Mouse (Mus musculus): ENCODE data around the gene Disp3.

The Disp3 gene

DNA sequence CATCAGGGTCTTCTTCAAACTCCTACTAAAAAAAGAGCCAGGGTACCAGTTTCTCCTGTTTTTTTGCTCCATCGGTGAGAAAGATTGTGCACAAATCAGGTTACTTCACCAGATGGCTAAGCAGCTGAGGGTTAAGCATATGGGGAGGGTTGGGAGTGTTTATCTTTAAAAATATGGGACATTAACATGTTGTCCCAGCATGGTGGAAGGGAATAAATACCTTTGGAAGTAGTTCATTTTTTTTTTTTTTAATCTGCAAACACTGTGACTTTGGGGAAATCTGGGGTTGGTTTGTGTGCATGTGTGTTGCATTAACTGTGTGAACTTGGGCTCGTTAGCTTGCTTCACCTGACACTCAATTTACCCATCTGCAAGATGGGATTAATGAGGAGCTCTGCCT is 3.3 kb upstream of the Disp3 start:
- no peak for DNase-seq (ENCODE audit: low spot score)

DNA sequence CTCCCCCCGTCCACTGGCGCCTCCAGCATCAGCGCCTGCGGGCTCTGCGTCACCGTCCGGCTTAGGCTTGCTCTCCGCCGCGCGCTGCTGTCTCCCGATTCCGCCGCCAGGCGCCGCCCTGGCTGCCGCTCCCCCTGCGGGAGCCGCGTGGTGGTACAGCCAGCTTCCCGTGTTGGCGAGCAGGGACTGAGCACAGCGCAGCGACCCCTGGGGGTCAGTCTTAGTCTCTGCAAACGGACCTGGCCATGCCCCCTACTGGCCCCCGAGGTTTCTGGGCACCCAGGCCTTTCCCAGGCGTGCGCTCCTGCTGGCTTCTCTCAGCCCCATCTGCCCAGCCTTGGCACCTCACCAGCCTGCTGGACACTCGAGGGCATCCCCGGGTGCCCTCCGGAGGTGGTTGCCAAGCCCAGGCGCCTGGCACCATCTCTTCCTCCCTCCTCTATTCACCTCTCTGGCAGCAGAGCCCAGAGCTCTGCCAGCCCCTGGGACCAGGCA is 337 bp upstream of the Disp3 start:
- DNase-seq (ENCODE audit: low spot score) = peak; percentile 31

DNA sequence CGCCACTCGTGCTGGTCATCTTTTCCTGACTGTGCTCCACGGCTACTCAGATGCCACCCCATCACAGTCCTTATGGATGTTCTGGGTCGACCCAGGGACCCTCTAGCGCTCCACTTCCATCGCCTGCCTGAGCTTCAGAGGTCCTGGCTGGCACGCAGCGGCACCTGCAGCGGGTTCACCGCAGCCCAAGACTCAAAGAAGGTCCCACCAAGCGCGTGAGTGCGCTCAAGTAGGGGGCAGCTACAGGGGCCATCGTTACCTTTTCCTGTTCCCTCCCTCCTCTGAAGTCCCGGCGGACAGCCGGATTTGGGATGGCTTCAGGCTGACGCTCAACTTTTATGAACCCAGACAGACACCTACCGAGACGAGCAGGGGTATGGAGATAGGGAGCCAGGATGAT is 724 bp downstream of the Disp3 start:
- DNase-seq (ENCODE audit: low spot score) = no peak

DNA sequence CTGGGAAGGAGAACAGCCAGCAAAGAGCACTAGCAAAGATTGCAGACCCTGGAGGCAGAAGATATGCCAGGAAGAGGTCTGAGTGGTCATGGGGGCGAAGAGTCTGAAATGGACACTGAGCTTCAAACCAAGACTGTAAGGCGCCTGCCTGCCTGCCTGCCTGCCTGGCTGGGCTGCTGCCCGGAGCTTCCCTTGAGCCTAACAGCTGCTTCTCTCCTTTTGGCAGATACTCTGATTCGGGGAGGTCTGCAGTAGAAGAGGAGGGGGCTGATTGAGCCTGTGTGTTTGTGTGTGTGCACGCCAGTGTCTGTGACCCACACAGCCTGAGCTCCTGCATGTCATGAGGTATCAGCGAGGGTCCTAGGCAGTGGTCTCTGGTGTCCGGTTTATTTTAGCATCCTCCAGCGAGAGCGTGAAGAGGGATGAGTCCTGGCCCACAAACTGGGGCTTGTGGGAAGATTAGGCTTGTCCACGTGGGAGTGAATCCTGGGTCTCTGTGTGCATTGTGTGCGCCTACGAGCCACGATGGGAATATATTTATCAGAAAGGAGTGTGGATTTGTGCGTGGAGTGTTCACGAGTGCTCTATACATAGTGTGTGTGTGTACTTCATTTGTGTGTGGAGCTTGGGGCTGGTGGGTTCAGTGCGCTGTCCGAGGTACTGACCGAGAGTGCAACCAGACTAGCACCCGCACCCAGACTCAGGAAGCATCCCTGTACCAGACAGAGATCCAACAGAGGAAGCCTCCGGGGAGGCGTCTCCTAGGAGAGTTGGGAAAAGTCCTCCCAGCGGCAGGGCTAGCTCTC is 1.3 kb downstream of the Disp3 start:
- no peak for DNase-seq (ENCODE audit: low spot score)

DNA sequence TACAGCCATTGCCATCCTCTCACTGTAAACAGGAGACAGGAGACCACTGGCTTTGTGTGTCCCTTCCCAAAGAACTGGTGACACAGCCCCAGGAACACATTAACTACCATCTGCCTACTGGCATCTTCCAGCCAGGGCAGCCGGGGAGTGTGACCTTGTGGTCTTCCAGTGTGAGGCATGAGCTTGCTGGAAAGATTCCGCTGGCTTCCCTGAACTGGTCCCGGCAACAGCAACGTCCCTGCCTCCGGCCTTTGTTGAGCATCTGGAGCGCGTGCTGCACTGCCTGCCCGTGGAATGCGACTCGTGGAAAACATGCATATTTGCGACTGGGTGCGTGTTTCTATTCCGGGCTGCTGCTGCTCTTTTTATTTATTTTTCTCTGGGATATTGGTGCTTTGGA is 3.5 kb downstream of the Disp3 start:
- DNase-seq (ENCODE audit: low spot score) = no peak

DNA sequence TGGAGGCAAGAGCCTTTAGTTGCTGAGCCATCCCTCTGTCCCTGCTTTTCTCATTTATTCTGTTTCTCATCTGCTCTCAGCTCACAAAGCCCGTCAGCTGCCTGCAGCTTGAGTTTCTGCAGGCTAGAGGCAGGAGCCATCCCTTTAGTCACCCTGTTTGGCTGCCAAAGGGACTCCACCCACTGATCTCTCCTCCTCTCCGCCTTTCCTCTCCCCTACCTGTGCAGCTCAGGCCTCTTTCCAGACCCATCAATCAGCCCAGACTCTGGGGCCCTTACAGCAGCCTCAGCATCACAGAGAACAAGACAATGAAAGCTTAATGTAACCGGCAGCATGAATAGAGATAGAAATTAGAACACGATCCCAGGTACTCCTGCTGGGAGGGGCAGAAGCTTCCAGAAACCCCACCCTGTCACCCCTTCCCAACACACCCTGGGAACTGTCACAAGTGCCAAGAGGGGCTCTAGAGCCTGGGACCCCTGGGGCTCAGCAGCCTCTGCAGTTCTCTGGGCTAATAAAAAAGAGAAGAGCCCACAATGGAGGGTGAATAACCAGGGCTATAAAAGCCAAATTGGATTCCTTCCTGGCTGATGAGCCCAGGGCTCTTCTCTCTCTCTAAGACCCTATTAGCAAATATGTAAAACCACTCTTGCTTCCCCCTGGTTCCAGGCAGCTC is 10.8 kb downstream of the Disp3 start:
- no peak for DNase-seq (ENCODE audit: low spot score)

DNA sequence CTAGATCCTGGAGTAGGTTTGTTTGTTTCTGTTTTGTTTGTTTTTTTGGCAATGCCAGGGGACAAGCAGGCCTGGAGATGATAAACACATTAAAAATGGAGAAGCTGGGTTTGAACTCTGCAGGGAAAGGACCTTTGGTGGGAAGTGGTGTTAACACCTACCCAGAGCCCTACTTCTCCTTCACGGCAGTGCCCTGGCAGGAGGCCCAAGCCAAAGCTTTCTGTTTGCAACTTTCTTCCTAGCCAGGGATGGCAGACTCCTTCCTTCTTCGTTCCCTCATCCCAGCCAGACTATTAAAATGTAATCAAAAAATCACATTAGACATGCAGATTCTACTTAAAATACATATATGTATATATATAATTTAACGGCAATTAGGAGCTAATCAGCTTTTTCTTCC is 13.1 kb downstream of the Disp3 start:
- DNase-seq (ENCODE audit: low spot score) = no peak

DNA sequence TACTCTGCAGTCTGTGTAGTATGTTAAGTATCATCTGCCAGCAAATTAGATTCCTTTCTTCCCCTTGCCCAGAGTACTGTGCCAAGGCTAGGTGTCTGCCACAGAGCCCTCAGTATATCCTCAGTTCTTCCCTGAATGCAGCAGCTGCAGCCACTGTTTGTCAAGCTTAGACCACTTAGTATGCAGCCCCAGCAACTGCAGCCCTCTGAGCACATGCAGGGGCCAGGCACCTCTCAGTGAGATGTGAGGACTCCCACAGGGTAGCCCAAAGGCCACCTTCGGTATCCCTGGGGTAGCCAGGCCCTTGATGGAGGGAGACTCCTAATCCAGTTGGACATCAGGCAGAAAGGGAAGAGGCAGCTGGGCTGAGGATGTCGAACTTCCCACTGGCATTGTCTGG is 14.5 kb downstream of the Disp3 start:
- no peak for DNase-seq (ENCODE audit: low spot score)

DNA sequence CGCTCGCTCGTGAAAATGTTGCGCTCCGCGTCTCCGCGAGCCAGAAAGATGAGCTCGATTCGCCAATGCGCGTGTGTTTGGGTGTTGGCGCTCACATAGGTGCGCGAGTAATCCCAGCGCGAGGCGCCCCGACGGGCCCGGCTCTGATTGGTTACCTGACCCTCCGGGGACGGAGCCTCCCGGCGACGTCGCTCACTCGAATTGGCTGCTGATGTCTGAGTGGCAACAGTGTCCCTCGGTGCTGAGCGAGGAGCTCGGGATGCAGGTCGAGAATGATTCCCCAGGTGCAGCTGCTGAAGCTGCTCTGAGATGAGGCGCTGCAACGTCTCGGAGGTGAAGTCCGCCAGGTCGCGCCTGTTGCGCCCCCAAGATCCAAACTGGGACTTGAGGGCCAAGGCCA is 16.1 kb downstream of the Disp3 start:
- no peak for DNase-seq (ENCODE audit: low spot score)

DNA sequence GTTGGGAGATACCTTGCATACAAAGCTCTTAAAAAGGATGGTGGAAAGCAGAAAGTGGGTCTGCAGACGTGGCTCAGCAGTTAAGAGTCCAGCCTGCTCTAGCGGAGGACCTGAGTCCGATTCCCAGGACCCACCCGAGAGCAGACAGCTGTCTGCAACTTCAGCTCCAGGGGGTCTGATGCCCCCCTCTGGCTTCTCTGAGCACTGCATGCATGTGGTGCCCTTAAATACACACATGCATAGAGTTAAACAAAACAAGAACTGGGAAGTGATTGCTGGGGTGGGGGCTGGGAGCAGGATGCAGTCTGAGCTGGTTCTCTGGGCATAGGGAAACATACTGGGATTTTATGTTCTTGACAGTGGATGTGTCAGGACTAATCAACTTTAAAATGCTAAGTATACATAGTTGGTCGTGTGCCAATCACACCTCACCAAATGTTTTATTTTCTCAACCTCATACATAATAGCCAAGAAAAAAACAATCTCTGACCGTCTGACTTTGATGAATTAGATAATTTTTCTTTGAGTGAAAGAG is 20.7 kb downstream of the Disp3 start:
- DNase-seq (ENCODE audit: low spot score) = no peak

DNA sequence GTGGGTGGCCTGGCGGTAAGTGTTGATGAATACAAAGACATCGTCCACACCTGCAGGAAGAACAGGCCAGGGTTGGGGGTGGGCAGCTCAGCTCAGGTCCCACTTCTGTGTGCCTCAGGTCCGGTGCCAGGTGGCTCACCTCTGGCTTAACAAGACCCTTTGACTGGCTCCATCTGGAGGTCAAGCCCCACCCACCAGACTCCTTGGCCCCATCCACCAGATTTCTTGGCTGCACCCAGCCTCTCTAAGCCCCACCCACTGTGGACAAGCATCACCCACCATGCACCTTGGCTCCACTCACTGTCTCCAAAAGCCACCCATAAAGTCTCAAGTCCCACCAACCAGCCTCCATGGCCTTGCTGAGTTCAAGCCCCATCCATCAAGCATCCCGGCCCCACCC is 27.8 kb downstream of the Disp3 start:
- DNase-seq (ENCODE audit: low spot score) = no peak

DNA sequence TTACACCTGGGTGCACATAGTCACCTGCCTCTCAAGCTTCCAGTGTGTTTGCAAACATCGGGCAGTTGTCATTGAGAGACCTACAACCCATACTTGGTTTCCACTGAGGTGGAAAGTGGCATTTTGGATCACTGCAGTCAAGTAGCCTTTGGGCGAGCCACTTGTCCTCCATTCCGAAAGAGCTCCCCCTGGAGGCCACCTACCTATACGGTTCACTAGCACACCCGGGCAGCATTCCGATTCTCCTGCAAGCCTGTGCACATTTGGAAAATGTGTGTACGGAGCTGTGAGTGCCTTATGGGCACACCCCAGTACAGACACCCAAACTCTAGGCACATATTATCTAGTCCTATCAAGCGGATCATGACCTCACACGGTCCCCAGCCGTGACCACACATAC is 38.4 kb downstream of the Disp3 start:
- no peak for DNase-seq (ENCODE audit: low spot score)

DNA sequence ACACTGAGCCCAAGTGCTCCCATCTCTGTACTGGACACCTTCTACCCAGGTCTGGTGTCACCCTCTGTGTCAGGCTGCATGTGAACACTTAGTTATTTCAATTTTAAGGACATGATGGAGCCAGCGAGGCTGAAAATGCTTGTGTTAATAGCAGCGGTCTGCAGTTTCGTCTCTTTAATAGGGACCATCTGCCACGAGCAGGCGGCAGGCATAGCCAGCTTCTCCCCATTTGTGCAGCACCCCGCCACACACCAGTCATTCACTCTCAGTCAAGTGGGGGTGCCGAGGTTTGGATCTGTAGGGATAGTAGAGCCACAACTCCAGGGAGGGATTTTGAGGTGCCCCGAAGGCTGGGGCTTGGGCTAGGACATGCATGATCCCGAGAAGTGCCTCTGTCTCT is 47.4 kb downstream of the Disp3 start:
- DNase-seq (ENCODE audit: low spot score) = no peak

DNA sequence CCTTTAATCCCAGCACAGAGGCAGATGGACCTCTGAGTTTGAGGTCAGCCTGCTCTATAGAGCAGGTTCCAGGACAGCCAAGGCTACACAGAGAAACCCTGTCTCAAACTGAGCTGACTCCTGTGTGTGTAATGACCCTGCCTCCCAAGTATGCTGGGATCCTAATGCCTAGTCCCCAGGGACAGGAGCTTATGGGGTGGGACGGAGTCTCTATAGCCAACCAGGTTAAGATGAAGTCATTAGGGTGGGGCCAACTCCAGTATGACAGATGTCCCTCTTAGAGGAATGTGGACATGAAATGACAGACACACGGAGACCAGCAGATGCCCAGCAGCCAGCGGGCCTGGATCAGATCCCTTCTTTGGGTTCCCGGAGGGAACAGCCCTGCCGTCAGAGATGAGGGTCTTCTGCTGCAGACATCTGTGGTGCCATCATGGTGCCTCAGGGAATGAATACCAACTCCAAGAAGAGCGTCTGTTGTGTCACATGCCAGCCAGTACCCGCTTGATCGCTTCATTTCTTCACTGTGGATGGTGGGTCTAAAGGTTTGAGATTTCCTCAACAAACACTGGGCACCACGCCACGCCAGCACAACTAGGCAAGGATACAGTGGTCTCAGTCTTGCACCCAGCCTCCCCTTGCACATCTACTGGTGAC is 48.2 kb downstream of the Disp3 start:
- DNase-seq (ENCODE audit: low spot score) = no peak

DNA sequence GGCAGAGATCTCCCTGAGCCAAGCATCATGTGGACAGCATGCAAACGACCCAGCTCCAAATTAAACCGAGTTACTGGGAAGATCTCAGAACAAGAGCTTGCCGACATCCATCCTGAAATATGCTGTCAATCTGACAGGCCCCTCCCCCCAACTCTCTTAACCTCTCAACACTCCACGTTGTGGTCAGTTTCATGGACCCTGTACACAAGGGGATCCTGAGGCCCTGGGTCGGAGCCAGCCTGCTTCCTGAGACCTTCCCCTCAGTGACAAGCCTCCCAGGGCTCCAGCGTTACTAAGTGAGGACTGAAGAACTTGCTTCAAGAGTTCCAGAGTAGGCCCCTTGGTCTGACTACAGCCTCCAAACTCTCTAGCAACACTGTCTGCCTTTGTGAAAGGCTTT is 48.8 kb downstream of the Disp3 start:
- no peak for DNase-seq (ENCODE audit: low spot score)

DNA sequence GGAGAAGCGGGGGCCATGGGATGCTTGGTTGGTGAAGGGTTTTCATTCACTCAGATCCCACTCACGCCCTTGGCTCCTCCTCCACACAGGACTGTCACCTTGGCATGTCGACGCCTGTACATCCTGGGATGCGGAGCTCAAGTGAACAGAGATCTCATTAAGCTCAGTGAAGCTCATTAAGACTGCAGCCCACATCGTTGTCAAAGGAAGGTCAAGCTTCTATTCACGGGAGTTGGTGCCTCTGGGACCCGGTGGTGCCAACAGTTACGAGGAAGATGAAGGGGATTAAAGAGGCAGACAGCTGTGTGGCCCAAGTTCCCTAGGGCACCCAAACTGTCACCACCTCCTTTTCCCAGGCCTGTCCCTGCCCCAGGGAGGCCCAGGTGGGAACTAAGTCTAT is 49.5 kb downstream of the Disp3 start:
- no peak for DNase-seq (ENCODE audit: low spot score)

DNA sequence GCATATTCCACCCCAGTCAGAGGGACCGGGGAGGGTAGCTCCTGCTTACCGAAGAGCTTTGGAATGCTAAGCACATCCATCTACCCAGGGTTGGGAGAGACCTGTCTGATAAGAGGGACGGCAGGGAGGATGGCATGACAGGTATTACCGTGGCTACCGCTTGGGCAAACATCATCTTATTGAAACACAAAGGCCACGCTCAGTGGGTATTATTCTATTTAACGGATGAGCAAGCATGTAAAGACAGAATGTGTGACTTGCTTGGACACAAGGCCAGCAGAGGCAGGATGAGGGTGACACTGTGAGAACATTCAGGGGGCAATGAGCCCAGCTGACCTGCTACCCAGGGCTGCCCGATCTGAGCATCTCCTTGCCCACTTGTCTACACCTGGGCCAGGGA is 51.1 kb downstream of the Disp3 start:
- no peak for DNase-seq (ENCODE audit: low spot score)

DNA sequence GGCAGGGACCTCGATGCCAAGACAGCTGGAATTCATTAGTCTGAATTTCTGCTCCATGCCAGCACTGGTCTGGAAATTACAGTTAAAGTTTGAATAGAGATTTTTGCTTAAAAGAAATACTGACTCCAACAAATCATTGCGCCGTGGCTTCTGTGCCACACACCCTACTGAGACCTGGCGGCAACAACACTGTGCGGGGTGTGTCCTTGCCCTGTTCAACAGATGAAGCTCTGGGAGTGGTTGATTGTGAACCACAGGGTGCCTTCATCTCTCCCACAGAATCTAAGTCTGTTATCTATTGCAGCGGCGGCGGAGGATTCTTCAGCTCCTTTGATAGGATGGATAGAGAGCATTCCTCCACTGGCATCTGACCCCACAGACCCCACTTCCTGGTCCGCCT is 54.7 kb downstream of the Disp3 start:
- no peak for DNase-seq (ENCODE audit: low spot score)

DNA sequence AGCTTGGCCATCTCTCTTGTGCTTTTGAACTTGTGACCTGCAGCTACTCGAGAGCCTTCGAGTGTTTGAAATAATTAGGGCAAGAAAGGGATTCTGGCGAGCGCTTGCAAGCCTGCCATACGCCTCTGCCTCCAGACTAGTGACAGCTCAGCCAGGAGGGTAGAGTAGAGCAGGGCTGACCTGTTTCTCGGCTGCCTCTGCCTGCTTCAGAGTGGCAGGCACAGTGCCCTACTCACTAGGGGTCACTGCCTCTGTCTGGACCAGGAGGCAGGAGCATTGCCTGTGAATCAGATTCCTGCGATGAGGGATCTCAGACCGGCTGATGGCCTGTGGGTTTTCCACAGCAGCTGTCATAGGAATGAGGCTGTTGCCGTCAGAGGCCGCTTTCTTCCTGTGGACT is 55.1 kb downstream of the Disp3 start:
- no peak for DNase-seq (ENCODE audit: low spot score)

DNA sequence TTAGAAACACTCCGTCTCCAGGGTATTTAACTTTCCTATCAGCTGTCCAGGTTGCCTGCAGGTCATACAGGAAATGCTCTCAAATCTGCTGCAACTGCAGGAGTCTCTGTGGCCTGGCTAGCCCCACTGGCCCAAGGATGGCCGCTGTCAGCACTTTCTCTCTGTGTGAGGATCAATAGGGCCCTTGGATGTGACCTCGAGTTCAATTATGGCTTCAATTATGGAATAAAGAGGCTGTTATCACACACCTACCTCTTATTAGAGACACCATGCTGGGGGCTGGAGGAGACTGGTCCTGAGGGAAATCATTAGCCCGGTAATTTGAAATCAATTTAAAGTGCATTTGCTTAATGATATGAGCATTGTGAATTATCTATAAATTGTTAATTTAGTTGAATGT is 55.6 kb downstream of the Disp3 start:
- DNase-seq (ENCODE audit: low spot score) = no peak

DNA sequence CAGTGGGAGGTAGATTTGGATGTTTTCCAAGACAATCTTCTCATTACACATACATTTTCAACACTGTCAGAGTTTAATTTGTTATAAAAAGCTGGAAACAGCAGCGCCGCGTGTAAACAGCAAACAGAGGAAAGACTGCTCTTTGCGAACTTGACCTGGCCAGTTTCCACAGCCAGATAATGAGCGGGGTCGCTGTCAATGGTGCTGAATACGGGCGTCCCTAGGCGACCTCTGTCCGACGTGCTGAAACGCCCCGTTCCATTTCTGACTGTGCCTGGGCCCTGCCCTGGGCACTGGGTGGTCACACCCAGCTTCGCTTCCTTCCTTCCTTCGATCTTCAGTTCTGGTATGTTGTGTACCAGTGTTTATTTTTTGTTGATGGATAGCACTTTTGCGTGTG is 58.1 kb downstream of the Disp3 start:
- DNase-seq (ENCODE audit: low spot score) = no peak

DNA sequence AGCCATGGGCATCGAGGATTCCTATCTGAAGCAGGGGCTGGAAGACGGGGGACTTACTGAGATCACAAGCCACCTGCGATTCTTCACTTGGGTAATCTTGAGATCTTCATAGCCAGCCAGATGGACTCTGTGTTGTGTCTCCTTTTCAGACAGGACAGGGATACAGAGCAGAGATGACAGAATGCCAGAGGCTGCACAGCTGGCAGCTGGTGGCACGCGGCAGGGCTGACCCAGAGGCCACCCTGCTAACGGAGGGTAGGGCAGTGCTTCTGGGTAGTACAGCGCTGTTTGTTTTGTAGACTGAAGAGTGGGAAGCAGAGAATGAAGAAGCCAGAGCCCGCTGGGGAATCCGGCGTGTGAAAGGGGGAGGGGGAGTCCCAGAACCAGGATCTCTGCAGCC is 64.8 kb downstream of the Disp3 start:
- no peak for DNase-seq (ENCODE audit: low spot score)

DNA sequence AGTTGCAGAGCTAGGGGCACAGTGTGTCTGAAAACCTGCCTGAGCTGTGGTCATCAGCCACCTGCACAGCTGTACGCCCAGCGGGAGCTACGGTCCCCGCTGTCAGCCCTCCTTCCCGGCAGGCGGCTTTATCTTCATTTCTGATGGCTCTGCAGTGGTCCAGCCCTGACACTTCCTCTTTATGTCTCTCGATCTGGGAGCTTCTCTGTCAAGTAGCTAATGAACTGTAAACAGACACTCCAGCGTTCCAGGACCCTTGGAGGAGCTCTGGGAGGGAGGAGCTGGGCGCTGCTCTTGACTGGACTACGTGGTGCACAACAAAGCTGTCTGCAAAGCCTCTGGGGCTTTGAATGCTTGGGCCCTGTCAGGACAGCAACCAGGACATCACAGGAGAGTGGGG is 67.1 kb downstream of the Disp3 start:
- no peak for DNase-seq (ENCODE audit: low spot score)

Measured in ovary, adult 18-20 months (tissue).